In the genomic region with DNA sequence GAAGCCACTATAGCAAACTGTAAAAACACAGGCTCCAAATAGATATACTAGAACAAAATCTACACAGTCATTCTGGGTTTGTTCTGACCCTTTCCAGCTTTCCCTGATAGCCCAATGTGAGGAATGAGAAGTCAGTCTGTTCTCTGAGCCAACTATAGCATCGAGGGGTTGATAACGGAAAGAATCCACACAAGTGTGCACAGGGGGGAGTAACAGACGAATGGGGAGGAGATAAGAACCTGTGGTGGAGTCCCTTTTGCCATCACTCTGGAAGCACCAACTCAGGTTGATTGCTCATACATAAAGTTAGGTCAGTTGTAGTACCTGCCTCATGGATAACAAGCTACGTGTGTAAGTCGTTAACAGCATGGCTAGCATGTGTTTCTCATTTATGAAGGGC, we compare ENCODE assay signal across 25 mouse cellular contexts.
DNase-seq lines count a peak whose midpoint lies in the region; ATAC-seq lines count a peak whose summit lies in the region.
"Had no signal": no experiment of that assay in that cellular context is flagged by ENCODE, and none has a peak within 500 bp of the region (broad histone marks: within the 10 kb centered on the region; RNA-seq: fewer than 3 reads in every experiment).

No protein-coding gene starts in this region.

- WGBS in heart, embryonic 14.5 days = 13% methylated on average over 5 of the region's 5 CpGs
- WGBS in liver, embryonic 13.5 days (ENCODE audit: insufficient replicate concordance) = 39% methylated on average over 5 of the region's 5 CpGs
- 46% methylated on average over 5 of the region's 5 CpGs for WGBS in liver, embryonic 12.5 days (ENCODE audit: insufficient replicate concordance)
- 79% methylated on average over 5 of the region's 5 CpGs for WGBS in forebrain, embryonic 11.5 days

- H3K4me1 ChIP-seq in heart, embryonic 14.5 days (ENCODE audit: control insufficient read depth in 2 of 2, insufficient read depth in 2 of 2, low read length in 2 of 2) = peaks cover 4 to 19% of the 10 kb centered on the region in 2 experiments
- H3K4me1 ChIP-seq in liver, embryonic 13.5 days (replicated peaks) = no peaks in the 10 kb centered on the region
- H3K4me1 ChIP-seq in liver, embryonic 12.5 days = 0 out of 2 replicates have a peak, but pooled peaks cover 3% of the 10 kb centered on the region
- H3K4me1 ChIP-seq in forebrain, embryonic 11.5 days (replicated peaks; ENCODE audit: control insufficient read depth, insufficient read depth, low read length) = no peaks in the 10 kb centered on the region
- H3K4me1 ChIP-seq: hindbrain, embryonic 15.5 days had no signal

- no peak overlapping the region for H3K4me2 ChIP-seq in heart, embryonic 14.5 days (ENCODE audit: low read length)
- no peak overlapping the region for H3K4me2 ChIP-seq in liver, embryonic 13.5 days
- H3K4me2 ChIP-seq in liver, embryonic 12.5 days = no peak overlapping the region
- no peak overlapping the region for H3K4me2 ChIP-seq in forebrain, embryonic 11.5 days (ENCODE audit: low read depth, low read length, severe bottlenecking)
- H3K4me2 ChIP-seq: heart, embryonic 12.5 days; hindbrain, embryonic 12.5 days; hindbrain, embryonic 15.5 days had no signal

- H3K4me3 ChIP-seq in heart, embryonic 14.5 days (ENCODE audit: control insufficient read depth in 1 of 2, insufficient read depth in 1 of 2, low read depth in 1 of 2, low read length in 2 of 2) = no peak overlapping the region
- H3K4me3 ChIP-seq in liver, embryonic 13.5 days (replicated peaks) = no peak overlapping the region
- H3K4me3 ChIP-seq in liver, embryonic 12.5 days = no peak overlapping the region
- no peak overlapping the region for H3K4me3 ChIP-seq in forebrain, embryonic 11.5 days (ENCODE audit: low read depth, low read length)
- H3K4me3 ChIP-seq: forebrain, embryonic 10.5 days; gastrocnemius, adult 2 months; heart, adult 2 months; heart, embryonic 12.5 days; hindbrain, embryonic 12.5 days; hindbrain, embryonic 15.5 days had no signal

- intact Hi-C loops in heart, postnatal 36 days (cut with DNase I) = no loop called here

- no peak for DNase-seq in heart, postnatal 36 days
- DNase-seq in liver, embryonic 13.5 days = no peak
- no peak for DNase-seq in forebrain, embryonic 11.5 days (ENCODE audit: low spot score)
- DNase-seq: adrenal gland, postnatal 10 days; adrenal gland, postnatal 36 days; cerebellum, adult 18-20 months; cerebellum, adult 9-10 months; cerebellum, postnatal 14 days; forebrain, postnatal 0 days; gastrocnemius, adult 2 months; gastrocnemius, postnatal 14 days; heart, adult 2 months; heart, postnatal 14 days; kidney, adult 18-20 months had no signal

- ATAC-seq in heart, embryonic 14.5 days (ENCODE audit: insufficient number of reproducible peaks, insufficient read depth, low FRiP score, low read depth) = peak; percentile 39; the same call in 1 of the 2 replicates
- peak; percentile 47; the same call in 1 of the 2 replicates for ATAC-seq in liver, embryonic 13.5 days (ENCODE audit: low read depth)
- no peak for ATAC-seq in liver, embryonic 12.5 days
- ATAC-seq in megakaryocyte progenitor cell, adult 5-6 weeks (replicated peaks; ENCODE audit: poor library complexity) = peak; percentile 58
- no peak for ATAC-seq in forebrain, embryonic 11.5 days (replicated peaks; ENCODE audit: low FRiP score)
- ATAC-seq: activated CD4-positive, CD25-positive, alpha-beta regulatory T cell, adult 4 months; CD4-positive, CD25-positive, alpha-beta regulatory T cell, adult 4 months; forebrain, embryonic 14.5 days; forebrain, postnatal 0 days; intestine, embryonic 16.5 days had no signal

- H3K27ac ChIP-seq in heart, embryonic 14.5 days (replicated peaks in 1 of 2; ENCODE audit: control insufficient read depth in 1 of 2, insufficient read depth in 1 of 2, low read depth in 2 of 2, low read length in 2 of 2) = no peak overlapping the region
- no peak overlapping the region for H3K27ac ChIP-seq in liver, embryonic 13.5 days
- no peak overlapping the region for H3K27ac ChIP-seq in liver, embryonic 12.5 days
- no peak overlapping the region for H3K27ac ChIP-seq in forebrain, embryonic 11.5 days (ENCODE audit: low read depth, low read length)
- H3K27ac ChIP-seq: forebrain, embryonic 10.5 days; gastrocnemius, adult 2 months; heart, adult 2 months; hindbrain, embryonic 12.5 days; hindbrain, embryonic 15.5 days had no signal

- no peaks in the 10 kb centered on the region for H3K36me3 ChIP-seq in heart, embryonic 14.5 days (ENCODE audit: control insufficient read depth, insufficient read depth, low read length)
- H3K36me3 ChIP-seq in liver, embryonic 13.5 days = no peaks in the 10 kb centered on the region
- no peaks in the 10 kb centered on the region for H3K36me3 ChIP-seq in liver, embryonic 12.5 days
- H3K36me3 ChIP-seq in forebrain, embryonic 11.5 days (ENCODE audit: control insufficient read depth, insufficient read depth, low read length) = no peaks in the 10 kb centered on the region
- H3K36me3 ChIP-seq: forebrain, embryonic 10.5 days; heart, embryonic 12.5 days; hindbrain, embryonic 12.5 days; hindbrain, embryonic 15.5 days had no signal

- no peaks in the 10 kb centered on the region for H3K27me3 ChIP-seq in heart, embryonic 14.5 days (ENCODE audit: control insufficient read depth, insufficient read depth, low read length)
- H3K27me3 ChIP-seq in liver, embryonic 13.5 days = no peaks in the 10 kb centered on the region
- H3K27me3 ChIP-seq in liver, embryonic 12.5 days (replicated peaks) = no peaks in the 10 kb centered on the region
- no peaks in the 10 kb centered on the region for H3K27me3 ChIP-seq in forebrain, embryonic 11.5 days (ENCODE audit: control insufficient read depth, insufficient read depth, low read length)
- H3K27me3 ChIP-seq: heart, embryonic 12.5 days; hindbrain, embryonic 12.5 days; hindbrain, embryonic 15.5 days had no signal

- no peaks in the 10 kb centered on the region for H3K9me3 ChIP-seq in heart, embryonic 14.5 days (ENCODE audit: control insufficient read depth, low read length)
- no peaks in the 10 kb centered on the region for H3K9me3 ChIP-seq in liver, embryonic 13.5 days (replicated peaks)
- H3K9me3 ChIP-seq in liver, embryonic 12.5 days (replicated peaks) = no peaks in the 10 kb centered on the region
- H3K9me3 ChIP-seq in forebrain, embryonic 11.5 days (ENCODE audit: control insufficient read depth, low read length) = no peaks in the 10 kb centered on the region
- H3K9me3 ChIP-seq: forebrain, embryonic 10.5 days; heart, embryonic 12.5 days; hindbrain, embryonic 12.5 days; hindbrain, embryonic 15.5 days had no signal

- H3K9ac ChIP-seq in heart, embryonic 14.5 days (ENCODE audit: low read length) = no peak overlapping the region
- H3K9ac ChIP-seq in liver, embryonic 13.5 days = no peak overlapping the region
- H3K9ac ChIP-seq in liver, embryonic 12.5 days = no peak overlapping the region
- no peak overlapping the region for H3K9ac ChIP-seq in forebrain, embryonic 11.5 days (ENCODE audit: low read length)
- H3K9ac ChIP-seq: forebrain, postnatal 0 days; heart, embryonic 12.5 days; hindbrain, embryonic 12.5 days; hindbrain, embryonic 15.5 days had no signal

Comparison
In these comparisons a context has a peak if more than half of its experiments do, and no peak if none do; other contexts are left out.
1. ATAC-seq: peak in heart, embryonic 14.5 days (single experiment), liver, embryonic 13.5 days (single experiment) and megakaryocyte progenitor cell, adult 5-6 weeks (single experiment); none in liver, embryonic 12.5 days (single experiment) and forebrain, embryonic 11.5 days (single experiment).